Mouse (Mus musculus) midbrain, embryonic 16.5 days (tissue): ENCODE results near the gene Gramd1b. TPM values are rescaled to one million over a fixed set of nuclear protein-coding genes. Genes with fewer than 3 reads are reported as not detected.

Source experiments
- ATAC-seq: fragments of 200-750 bp; cut with Nextera tagmentation; 2 replicates; pipeline ENCODE4 v1.8.0; 2017; ENCODE audit warnings: moderate TSS enrichment
- H3K27ac ChIP-seq: fragments of 300-500 bp; sonication (generic); 2 replicates; pipeline ENCODE4 v1.5.1; 2014; ENCODE audit warnings: mild to moderate bottlenecking, low read length, mixed read lengths
- H3K27me3 ChIP-seq: fragments of 300-500 bp; sonication (generic); 2 replicates; pipeline ENCODE4 v1.6.1; 2014; ENCODE audit warnings: low read depth, low read length, mixed read lengths; ENCODE audit not compliant: control insufficient read depth, insufficient read depth
- H3K36me3 ChIP-seq: fragments of 300-500 bp; sonication (generic); 2 replicates; pipeline ENCODE4 v1.6.1; 2014; ENCODE audit warnings: mild to moderate bottlenecking, low read length, moderate library complexity, mixed read lengths; ENCODE audit not compliant: control insufficient read depth, insufficient read depth
- H3K4me1 ChIP-seq: fragments of 300-500 bp; sonication (generic); 2 replicates; pipeline ENCODE4 v1.6.1; 2014; ENCODE audit warnings: mild to moderate bottlenecking, low read length, mixed read lengths; ENCODE audit not compliant: control insufficient read depth, insufficient read depth
- H3K4me2 ChIP-seq: fragments of 300-500 bp; sonication (generic); 2 replicates; pipeline ENCODE4 v1.6.1; 2014; ENCODE audit warnings: mild to moderate bottlenecking, low read length, mixed read lengths
- H3K4me3 ChIP-seq: fragments of 300-500 bp; sonication (generic); 2 replicates; pipeline ENCODE4 v1.5.1; 2014; ENCODE audit warnings: low read depth, mild to moderate bottlenecking, low read length, moderate library complexity, mixed read lengths
- H3K9ac ChIP-seq: fragments of 300-500 bp; sonication (generic); 2 replicates; pipeline ENCODE4 v1.6.1; 2014; ENCODE audit warnings: low read depth, low read length, mixed read lengths
- H3K9me3 ChIP-seq: fragments of 300-500 bp; sonication (generic); replicated peaks from 2 replicates; pipeline ENCODE4 v1.6.1; 2014; ENCODE audit warnings: mild to moderate bottlenecking, low read length, mixed read lengths; ENCODE audit not compliant: control insufficient read depth, poor library complexity, severe bottlenecking
- WGBS: fragments of 180-500 bp; shearing (Covaris S2); extraction: QIAGEN DNeasy Blood & Tissue Kit; methylation state at CpG from one replicate; pipeline ENCODE4 v1.1.7; 2014; 5-methylcytosine and 5-hydroxymethylcytosine counted together
- polyA plus RNA-seq: library from polyadenylated mRNA; unstranded; fragments of >200 nt; fragmentation: Nextera tagmentation; extraction: Ambion mirVana; gene quantifications from 2 replicates; pipeline ENCODE4 v1.2.1, GENCODE M21; 2015

Gene Gramd1b
- polyA plus RNA-seq, 1 experiment from 2014 or later = 20.3 TPM

DNA sequence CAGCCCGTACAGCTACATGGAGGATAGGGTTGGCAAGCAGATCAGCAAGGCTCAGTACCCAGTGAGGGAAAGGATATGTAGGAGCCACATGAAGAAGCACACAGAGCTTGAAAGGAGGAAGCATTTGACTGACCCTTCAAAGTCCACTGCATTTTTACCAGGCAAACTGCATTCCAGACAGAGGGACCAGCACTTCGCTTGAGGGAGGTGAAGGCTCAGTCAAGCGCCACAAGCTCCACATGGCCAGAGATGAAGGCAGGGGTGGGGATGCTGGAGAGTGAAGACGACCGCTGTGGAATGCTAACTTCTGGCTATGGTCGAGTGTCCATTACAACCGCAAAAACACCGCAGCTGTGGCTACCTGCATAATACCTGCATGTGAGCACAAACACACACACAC is 100.2 kb downstream of the Gramd1b start:
- no peak overlapping the region for H3K9ac ChIP-seq
- no peak overlapping the region for H3K4me3 ChIP-seq
- 84% methylated on average over 8 of the region's 8 CpGs for WGBS
- no peaks in the 10 kb centered on the region for H3K9me3 ChIP-seq
- no peaks in the 10 kb centered on the region for H3K27me3 ChIP-seq
- no peaks in the 10 kb centered on the region for H3K4me1 ChIP-seq
- H3K36me3 ChIP-seq = no peaks in the 10 kb centered on the region
- no peak overlapping the region for H3K4me2 ChIP-seq
- H3K27ac ChIP-seq = no peak overlapping the region
- no peak for ATAC-seq

DNA sequence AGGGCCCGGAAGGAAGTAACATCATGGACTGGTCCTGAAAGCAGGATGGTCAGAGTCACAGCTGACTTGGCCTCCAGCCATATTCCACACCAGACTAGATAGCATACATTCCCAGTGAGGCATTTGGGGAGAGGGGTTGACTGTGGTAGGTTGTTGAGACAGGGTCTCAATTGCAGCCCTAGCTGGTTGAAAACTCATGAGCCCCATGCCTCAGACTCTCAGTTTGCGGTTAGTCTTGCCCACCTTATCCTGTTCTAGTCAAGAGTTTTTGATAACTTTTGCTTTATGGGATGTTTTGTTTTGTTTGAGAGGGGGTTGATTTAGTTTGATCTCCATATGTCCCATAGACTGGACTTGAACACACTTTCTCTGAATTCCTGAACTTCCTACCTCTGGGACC is 103.5 kb downstream of the Gramd1b start:
- WGBS = 98% methylated on average over 2 of the region's 2 CpGs
- no peak overlapping the region for H3K4me2 ChIP-seq
- no peaks in the 10 kb centered on the region for H3K27me3 ChIP-seq
- no peak for ATAC-seq
- H3K9ac ChIP-seq = no peak overlapping the region
- H3K27ac ChIP-seq = no peak overlapping the region
- H3K9me3 ChIP-seq = no peaks in the 10 kb centered on the region
- H3K4me1 ChIP-seq = no peaks in the 10 kb centered on the region
- H3K36me3 ChIP-seq = no peaks in the 10 kb centered on the region
- no peak overlapping the region for H3K4me3 ChIP-seq

DNA sequence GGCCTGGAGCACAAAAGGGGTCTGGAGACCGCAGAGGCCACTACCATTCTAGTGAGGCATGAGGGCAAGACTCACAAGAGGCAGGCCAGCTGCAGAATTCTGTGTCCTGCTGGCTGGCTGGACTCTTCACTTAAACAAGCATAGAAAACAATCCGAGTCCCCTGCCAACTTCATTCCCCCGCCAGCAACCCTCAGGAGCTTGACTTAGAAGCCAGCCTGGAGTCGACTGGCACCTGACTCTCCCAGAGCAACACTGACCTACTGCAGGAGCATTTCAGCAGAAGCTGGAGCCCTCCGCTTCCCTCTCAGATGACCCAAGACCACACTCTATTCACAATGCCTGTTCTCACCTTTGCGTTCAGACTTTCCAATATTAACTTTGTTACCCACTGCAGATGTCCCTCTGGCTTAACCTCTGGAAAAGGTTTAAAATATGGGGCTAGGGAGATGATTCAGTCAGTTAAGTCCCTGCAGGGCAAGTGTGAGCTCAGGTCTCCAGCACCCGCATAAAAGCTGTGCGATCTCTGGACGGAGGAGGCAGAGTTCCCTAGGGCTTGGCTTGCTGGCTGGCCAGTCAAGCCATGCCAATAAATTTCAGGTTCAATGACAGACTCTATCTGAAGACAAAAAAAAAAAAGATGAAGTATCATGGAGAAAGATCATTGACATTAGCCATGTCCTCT is 104.8 kb downstream of the Gramd1b start:
- no peaks in the 10 kb centered on the region for H3K36me3 ChIP-seq
- H3K4me1 ChIP-seq = no peaks in the 10 kb centered on the region
- no peak overlapping the region for H3K27ac ChIP-seq
- no peak overlapping the region for H3K9ac ChIP-seq
- no peak overlapping the region for H3K4me3 ChIP-seq
- no peaks in the 10 kb centered on the region for H3K27me3 ChIP-seq
- no peak for ATAC-seq
- WGBS = 83% methylated on average over 9 of the region's 9 CpGs
- H3K9me3 ChIP-seq = no peaks in the 10 kb centered on the region
- no peak overlapping the region for H3K4me2 ChIP-seq

DNA sequence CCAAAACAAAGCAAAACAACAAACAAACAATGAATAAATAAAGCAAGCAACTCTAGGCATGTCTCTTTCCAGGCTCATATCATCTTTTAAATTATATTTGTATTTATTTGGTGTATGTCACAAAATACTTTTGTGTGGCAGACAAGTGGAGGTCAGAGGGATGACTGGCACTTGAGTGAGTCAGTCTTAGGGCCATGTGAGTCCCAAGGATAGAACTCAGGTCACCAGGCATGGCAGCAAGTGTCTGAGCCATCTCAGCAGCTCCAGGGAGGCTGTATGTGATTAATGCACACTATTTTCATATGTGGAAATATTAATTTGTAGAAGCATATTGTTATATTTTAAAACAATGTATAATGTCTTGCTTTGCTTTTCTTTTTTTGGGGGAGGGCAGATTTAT is 106.3 kb downstream of the Gramd1b start:
- no peak for ATAC-seq
- no peaks in the 10 kb centered on the region for H3K4me1 ChIP-seq
- H3K4me3 ChIP-seq = no peak overlapping the region
- H3K9me3 ChIP-seq = no peaks in the 10 kb centered on the region
- H3K4me2 ChIP-seq = no peak overlapping the region
- H3K27ac ChIP-seq = no peak overlapping the region
- no peaks in the 10 kb centered on the region for H3K36me3 ChIP-seq
- H3K9ac ChIP-seq = no peak overlapping the region
- H3K27me3 ChIP-seq = no peaks in the 10 kb centered on the region

DNA sequence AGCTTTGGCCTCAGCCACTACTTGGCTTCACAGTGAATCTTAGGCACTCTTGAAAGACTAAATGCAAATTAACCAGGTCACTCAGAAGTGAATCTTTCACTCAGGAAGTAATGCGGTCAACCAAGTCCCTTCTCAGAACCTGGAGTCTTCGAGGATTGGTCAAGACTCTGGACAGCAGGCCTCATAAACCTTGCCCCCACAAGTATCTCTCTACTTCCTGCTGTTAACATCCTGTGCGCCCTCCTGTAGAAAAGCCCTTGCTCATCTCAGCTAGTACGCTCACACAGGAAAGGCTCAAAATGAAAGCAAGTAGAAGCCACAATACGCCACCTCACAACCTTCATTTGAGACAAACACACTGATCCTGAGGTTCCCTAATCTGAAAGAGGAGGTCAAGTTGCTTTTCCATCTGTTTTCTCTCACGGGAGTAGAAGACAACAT is 107.7 kb downstream of the Gramd1b start:
- Histone ChIP-seq H3K27me3 (no peaks in the 10 kb centered on the region), H3K4me2 (no peak overlapping the region), H3K4me3 (no peak overlapping the region), H3K4me1 (no peaks in the 10 kb centered on the region), H3K36me3 (no peaks in the 10 kb centered on the region), H3K27ac (no peak overlapping the region), H3K9ac (no peak overlapping the region), H3K9me3 (no peaks in the 10 kb centered on the region)
- WGBS = 88% methylated on average over 6 of the region's 6 CpGs
- ATAC-seq = no peak

DNA sequence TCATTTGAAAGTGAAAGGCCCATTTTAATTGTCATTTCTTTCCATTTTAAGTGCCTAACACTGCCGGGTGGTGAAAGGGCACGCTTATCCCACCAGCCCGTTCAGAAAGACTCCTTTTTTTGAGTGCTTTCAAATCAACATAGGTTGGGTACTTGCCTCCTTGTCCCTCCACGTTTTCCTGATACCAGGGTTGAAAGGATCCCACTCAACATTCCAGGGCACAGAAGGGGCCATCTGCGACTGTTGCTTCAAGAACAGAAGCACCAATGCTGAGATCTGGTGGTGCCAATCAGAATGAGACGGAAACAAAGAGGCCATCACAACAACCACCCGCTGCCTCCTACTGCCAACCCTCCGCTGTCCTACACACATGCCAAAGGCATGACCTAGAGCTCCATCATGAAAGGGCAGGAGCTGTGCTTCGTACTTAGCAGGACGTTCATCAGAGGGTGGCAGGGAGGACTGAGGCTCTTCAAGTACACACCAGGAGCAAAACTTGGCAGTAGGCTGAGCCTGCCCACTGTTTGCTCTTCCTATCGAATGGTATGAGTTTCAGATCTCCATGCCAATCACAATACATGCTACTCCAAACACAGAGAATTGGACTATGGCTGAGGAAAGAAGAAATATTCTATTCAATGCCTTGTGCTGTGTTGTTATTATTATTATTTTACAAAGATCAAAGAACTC is 108.7 kb downstream of the Gramd1b start:
- 80% methylated on average over 11 of the region's 11 CpGs for WGBS
- Histone ChIP-seq H3K4me1 (no peaks in the 10 kb centered on the region), H3K27me3 (no peaks in the 10 kb centered on the region), H3K9me3 (no peaks in the 10 kb centered on the region), H3K9ac (no peak overlapping the region), H3K36me3 (no peaks in the 10 kb centered on the region), H3K4me2 (no peak overlapping the region), H3K4me3 (no peak overlapping the region), H3K27ac (no peak overlapping the region)
- ATAC-seq = no peak

DNA sequence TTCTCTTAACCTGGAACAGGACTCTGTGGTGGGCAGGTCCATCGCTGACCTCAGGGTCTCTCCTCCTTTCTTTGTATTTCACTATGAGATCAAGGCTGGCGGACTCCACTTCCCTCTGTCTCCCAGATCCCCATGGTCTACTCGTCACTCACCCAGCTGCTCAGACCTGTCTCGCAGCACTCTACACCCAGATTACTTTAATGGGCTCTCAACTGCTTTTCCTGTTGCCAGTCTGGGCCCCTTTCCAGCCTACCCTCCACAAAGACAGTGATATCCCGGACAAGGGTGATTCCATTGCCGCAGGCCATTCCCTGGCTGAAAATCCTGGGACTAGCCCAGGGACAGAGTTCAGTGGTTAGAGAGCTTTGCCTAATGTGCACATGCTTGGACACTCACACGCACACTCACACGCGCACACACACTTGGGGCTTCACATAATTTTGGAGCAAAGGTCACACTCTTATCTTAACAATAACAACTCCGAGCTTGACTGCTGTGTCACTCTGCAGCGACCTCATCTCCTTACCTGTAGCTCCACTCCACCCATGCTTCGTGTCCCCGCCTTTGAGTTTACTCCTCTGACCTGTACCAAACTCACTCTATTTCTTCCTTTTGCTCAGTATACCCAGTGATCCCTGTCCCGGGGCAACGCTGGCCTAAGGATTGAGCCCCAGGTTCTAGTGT is 110.4 kb downstream of the Gramd1b start:
- no peaks in the 10 kb centered on the region for H3K4me1 ChIP-seq
- no peaks in the 10 kb centered on the region for H3K9me3 ChIP-seq
- no peak for ATAC-seq
- WGBS = 91% methylated on average over 15 of the region's 15 CpGs
- H3K36me3 ChIP-seq = no peaks in the 10 kb centered on the region
- no peaks in the 10 kb centered on the region for H3K27me3 ChIP-seq
- H3K4me3 ChIP-seq = no peak overlapping the region
- no peak overlapping the region for H3K27ac ChIP-seq
- no peak overlapping the region for H3K9ac ChIP-seq
- H3K4me2 ChIP-seq = no peak overlapping the region

DNA sequence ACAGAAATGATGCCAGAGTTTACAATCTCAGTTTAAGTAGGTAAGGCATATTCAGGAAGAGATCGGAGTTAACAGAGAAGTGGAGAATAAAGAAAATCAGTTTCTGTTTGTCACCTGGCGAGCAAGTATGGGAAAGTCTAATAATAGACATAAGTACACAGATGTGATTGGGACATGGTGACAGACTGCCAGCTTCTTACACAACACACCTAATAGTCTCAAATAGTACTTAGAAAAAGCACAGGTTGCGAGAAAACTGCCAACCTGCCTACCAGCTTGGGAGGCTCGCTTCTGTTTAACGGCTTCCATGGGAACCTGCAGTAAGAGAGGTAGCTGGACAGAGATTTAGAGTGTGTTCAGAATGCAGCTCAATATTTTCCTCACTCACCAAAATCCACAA is 112.4 kb downstream of the Gramd1b start:
- Histone ChIP-seq H3K27me3 (no peaks in the 10 kb centered on the region), H3K9me3 (no peaks in the 10 kb centered on the region), H3K27ac (no peak overlapping the region), H3K4me3 (no peak overlapping the region), H3K36me3 (no peaks in the 10 kb centered on the region), H3K4me2 (no peak overlapping the region), H3K4me1 (0 out of 2 replicates have a peak, but pooled peaks cover 3% of the 10 kb centered on the region), H3K9ac (no peak overlapping the region)
- WGBS = 92% methylated on average over 5 of the region's 5 CpGs
- ATAC-seq = no peak

DNA sequence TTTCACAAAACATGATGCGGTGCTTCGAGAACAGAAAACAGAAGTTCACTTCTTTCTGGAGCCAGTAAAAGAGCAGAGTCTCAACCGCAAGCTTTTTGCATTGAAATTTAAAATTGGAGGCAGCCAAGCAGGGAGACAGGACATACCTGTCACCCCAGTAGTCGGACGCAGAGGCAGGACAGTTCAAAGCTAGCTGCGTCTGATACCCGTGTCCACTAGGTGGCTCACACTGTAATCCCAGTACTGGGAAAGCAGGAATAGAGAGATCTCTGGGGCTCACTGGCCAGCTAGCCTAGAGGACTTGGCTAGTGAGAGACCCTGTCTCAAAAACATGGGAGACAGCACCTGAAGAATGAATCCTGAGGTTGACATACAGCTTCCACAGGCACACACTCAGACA is 115.0 kb downstream of the Gramd1b start:
- Histone ChIP-seq H3K27ac (no peak overlapping the region), H3K4me2 (no peak overlapping the region), H3K4me1 (0 out of 2 replicates have a peak, but pooled peaks cover 3% of the 10 kb centered on the region), H3K36me3 (no peaks in the 10 kb centered on the region), H3K9me3 (no peaks in the 10 kb centered on the region), H3K4me3 (no peak overlapping the region), H3K9ac (no peak overlapping the region), H3K27me3 (no peaks in the 10 kb centered on the region)
- 89% methylated on average over 7 of the region's 7 CpGs for WGBS
- ATAC-seq = no peak
